Mouse (Mus musculus): ENCODE results near the gene Gm12789. TPM values are rescaled to one million over a fixed set of nuclear protein-coding genes. Genes with fewer than 3 reads are reported as not detected.
"Not testable (repeated sequence)": the region's sequence is repeated elsewhere in the genome, so short reads cannot be mapped to it uniquely, and the experiment has no call there.

The Gm12789 gene
- polyA plus RNA-seq (2012; rRNA removed) = not detected in 2 replicates

DNA sequence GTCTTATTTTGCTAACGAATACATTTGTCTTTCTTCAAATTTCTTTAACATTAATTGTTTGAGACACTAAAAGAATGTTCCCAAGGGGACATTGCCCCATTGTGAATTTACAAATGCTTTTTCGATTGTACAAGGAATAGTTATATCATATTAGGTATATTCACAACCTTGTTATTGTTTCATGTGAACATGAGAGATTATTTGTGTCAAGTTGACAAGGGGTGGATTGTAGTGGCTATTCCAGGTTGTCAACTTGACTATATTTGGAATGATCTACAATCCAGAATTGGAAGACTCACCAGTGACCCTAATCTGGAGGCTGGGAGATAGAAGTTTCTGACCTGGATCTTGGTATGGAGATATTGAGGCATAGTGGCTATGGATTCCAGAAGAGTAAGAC, at the start of gene Gm12789:
Gm12789 (plus strand) TSS at position 301 of the 400 bp plus-strand sequence.
- not testable (repeated sequence) for H3K36me3 ChIP-seq (ENCODE audit: control insufficient read depth, insufficient read depth, low read length); H3K27ac ChIP-seq (ENCODE audit: insufficient read depth, low read length); H3K4me1 ChIP-seq (ENCODE audit: control insufficient read depth, insufficient read depth, insufficient read length); DNase-seq (ENCODE audit: low read depth in 1 of 2, low spot score in 2 of 2); H3K27me3 ChIP-seq (ENCODE audit: control insufficient read depth, insufficient read depth, low read length); H3K4me3 ChIP-seq (ENCODE audit: extremely low read depth, insufficient read depth, insufficient read length)
- 89% methylated on average over 2 of the region's 2 CpGs for WGBS

DNA sequence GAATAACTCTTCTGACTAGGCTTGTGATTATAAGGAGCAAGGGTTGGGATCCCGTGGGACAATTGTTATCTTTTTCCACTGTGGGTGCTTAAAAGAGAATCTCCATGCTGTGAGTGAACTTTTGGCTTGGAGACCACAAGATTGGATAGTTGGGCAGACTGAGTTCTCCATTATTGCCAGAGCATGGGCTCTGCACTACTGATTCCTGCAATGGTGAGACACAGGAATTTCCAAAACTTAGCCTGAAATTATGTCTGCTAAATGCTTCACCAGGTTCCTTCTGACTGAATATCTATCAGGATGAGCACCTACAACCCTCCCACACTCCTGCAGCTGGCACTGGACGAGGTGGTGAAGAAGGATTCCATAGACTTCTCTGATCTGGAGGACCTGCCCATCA, 46.3 kb upstream of the Gm12789 start, which contains the start of gene Gm12794:
Gm12794 (plus strand) TSS at position 301 of the 400 bp plus-strand sequence.
- H3K4me1 ChIP-seq (ENCODE audit: control insufficient read depth, insufficient read depth, insufficient read length); H3K36me3 ChIP-seq (ENCODE audit: control insufficient read depth, insufficient read depth, low read length); DNase-seq (ENCODE audit: low read depth in 1 of 2, low spot score in 2 of 2); H3K27me3 ChIP-seq (ENCODE audit: control insufficient read depth, insufficient read depth, low read length); H3K4me3 ChIP-seq (ENCODE audit: extremely low read depth, insufficient read depth, insufficient read length); H3K27ac ChIP-seq (ENCODE audit: insufficient read depth, low read length): not testable (repeated sequence)
- 67% methylated on average over 2 of the region's 2 CpGs for WGBS

DNA sequence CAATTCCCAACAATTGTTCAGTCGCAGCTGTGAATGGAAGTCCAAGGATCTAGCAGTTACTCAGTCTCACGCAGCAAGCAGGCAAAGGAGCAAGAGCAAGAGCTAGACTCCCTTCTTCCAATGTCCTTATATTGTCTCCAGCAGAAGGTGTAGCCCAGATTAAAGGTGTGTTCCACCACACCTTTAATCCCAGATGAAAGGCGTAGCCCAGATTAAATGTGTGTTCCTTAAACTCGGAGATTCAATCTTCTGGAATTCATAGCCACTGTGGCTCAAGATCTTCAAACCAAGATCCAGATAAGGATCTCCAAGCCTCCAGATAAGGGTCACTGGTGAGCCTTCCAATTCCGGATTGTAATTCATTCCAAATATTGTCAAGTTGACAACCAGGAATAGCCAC, 5.5 kb upstream of the Gm12789 start, which contains the start of gene Gm12790:
Gm12790 (minus strand) TSS at position 101 of the 400 bp plus-strand sequence.
- not testable (repeated sequence) for DNase-seq (ENCODE audit: low read depth in 1 of 2, low spot score in 2 of 2); H3K27me3 ChIP-seq (ENCODE audit: control insufficient read depth, insufficient read depth, low read length); H3K27ac ChIP-seq (ENCODE audit: insufficient read depth, low read length); H3K4me3 ChIP-seq (ENCODE audit: extremely low read depth, insufficient read depth, insufficient read length); H3K4me1 ChIP-seq (ENCODE audit: control insufficient read depth, insufficient read depth, insufficient read length); H3K36me3 ChIP-seq (ENCODE audit: control insufficient read depth, insufficient read depth, low read length)
- 93% methylated on average over 1 of the region's 5 CpGs for WGBS

DNA sequence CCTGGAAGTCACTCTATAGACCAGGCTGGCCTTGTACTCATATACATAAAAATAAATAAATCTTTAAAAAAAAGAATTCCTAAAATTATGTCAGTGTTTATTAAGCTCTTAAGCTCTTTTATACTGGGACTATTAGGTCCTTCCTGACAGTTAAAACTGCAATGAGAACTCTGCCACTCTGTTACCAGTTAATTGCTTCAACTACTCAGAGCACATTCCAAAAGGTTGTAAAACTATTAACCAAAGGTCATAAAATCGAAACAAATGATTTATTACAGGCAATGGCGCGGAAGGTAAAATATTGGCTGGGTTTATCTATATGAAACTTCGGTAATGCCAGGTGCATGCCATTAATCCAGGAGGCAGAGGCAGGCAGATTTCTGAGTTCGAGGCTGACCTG, 748 bp upstream of the Gm12789 start:
- no peaks in the 10 kb centered on the region for H3K36me3 ChIP-seq (ENCODE audit: control insufficient read depth, insufficient read depth, low read length)
- TF ChIP-seq POLR2A (IDR thresholded peaks at IDR 0.05; ENCODE audit: low read depth, low read length) (no peak), CTCF (IDR thresholded peaks at IDR 0.05; ENCODE audit: extremely low read depth, insufficient read depth, insufficient read length, insufficient replicate concordance) (no peak)
- WGBS = 75% methylated on average over 5 of the region's 5 CpGs
- no peak overlapping the region for H3K27ac ChIP-seq (ENCODE audit: insufficient read depth, low read length)
- no peaks in the 10 kb centered on the region for H3K4me1 ChIP-seq (ENCODE audit: control insufficient read depth, insufficient read depth, insufficient read length)
- no peak for DNase-seq (ENCODE audit: low read depth in 1 of 2, low spot score in 2 of 2)
- H3K27me3 ChIP-seq (ENCODE audit: control insufficient read depth, insufficient read depth, low read length) = no peaks in the 10 kb centered on the region
- H3K4me3 ChIP-seq (ENCODE audit: extremely low read depth, insufficient read depth, insufficient read length) = no peak overlapping the region

DNA sequence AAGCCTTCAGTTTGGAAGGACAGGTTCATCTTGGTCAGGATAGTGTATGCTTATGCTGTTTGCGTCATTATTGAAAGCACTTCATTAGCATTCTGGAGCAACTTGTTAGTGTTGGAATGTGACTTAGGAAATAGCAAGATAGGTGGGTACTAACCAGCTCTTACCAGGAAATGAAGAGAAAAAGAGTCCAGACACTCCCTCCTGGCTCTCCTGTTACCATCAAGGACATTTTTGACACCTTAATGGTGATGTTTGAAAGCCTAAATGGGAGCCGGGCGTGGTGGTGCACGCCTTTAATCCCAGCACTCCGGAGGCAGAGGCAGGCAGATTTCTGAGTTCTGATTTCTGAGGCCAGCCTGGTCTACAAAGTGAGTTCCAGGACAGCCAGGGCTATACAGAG, 11.0 kb downstream of the Gm12789 start:
- WGBS = 82% methylated on average over 5 of the region's 5 CpGs
- H3K27me3 ChIP-seq (ENCODE audit: control insufficient read depth, insufficient read depth, low read length) = no peaks in the 10 kb centered on the region
- no peak for TF ChIP-seq POLR2A (IDR thresholded peaks at IDR 0.05; ENCODE audit: low read depth, low read length)
- TF ChIP-seq CTCF (IDR thresholded peaks at IDR 0.05; ENCODE audit: extremely low read depth, insufficient read depth, insufficient read length, insufficient replicate concordance) = no peak
- H3K36me3 ChIP-seq (ENCODE audit: control insufficient read depth, insufficient read depth, low read length) = no peaks in the 10 kb centered on the region
- H3K27ac ChIP-seq (ENCODE audit: insufficient read depth, low read length) = no peak overlapping the region
- no peaks in the 10 kb centered on the region for H3K4me1 ChIP-seq (ENCODE audit: control insufficient read depth, insufficient read depth, insufficient read length)
- DNase-seq (ENCODE audit: low read depth in 1 of 2, low spot score in 2 of 2) = no peak
- no peak overlapping the region for H3K4me3 ChIP-seq (ENCODE audit: extremely low read depth, insufficient read depth, insufficient read length)

DNA sequence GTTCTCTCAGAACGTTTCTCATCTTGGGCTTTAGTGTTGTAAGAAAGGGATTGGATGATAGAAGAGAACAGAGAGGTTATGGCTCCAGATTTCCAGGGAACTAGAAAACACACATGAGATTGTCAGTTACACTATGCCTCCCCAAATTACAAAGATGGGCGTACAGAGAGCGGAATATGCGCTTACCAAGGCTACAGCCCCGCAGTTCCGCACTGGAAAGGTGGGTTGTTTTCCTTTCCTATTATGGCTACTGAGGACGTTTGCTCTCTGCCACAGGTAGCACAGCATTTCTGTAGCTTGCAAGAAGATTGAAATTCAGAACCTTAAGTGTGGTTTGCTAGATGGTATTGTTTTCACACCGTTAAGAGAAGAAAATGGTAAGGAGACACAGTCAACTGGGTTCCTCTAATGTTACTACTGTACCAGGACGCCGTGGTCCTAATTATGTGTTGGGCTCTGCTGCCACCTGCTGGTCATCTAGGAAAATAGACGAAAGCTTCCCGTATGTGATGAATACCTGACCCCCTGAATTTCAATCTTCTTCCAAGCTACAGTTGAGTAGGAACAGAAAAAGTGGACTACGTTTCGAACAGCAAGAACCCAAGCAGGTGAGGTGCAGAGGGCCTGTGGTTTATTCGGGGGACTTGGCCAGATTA, 12.0 kb downstream of the Gm12789 start:
- H3K36me3 ChIP-seq (ENCODE audit: control insufficient read depth, insufficient read depth, low read length) = no peaks in the 10 kb centered on the region
- H3K4me3 ChIP-seq (ENCODE audit: extremely low read depth, insufficient read depth, insufficient read length) = no peak overlapping the region
- H3K27me3 ChIP-seq (ENCODE audit: control insufficient read depth, insufficient read depth, low read length) = no peaks in the 10 kb centered on the region
- no peak overlapping the region for H3K27ac ChIP-seq (ENCODE audit: insufficient read depth, low read length)
- DNase-seq (ENCODE audit: low read depth in 1 of 2, low spot score in 2 of 2) = peak in 1 of 2 experiments; percentile 25
- H3K4me1 ChIP-seq (ENCODE audit: control insufficient read depth, insufficient read depth, insufficient read length) = no peaks in the 10 kb centered on the region
- TF ChIP-seq POLR2A (IDR thresholded peaks at IDR 0.05; ENCODE audit: low read depth, low read length) (no peak), CTCF (IDR thresholded peaks at IDR 0.05; ENCODE audit: extremely low read depth, insufficient read depth, insufficient read length, insufficient replicate concordance) (peak; percentile 30; the same call in 1 of the 2 replicates)
- WGBS = 39% methylated on average over 15 of the region's 15 CpGs

DNA sequence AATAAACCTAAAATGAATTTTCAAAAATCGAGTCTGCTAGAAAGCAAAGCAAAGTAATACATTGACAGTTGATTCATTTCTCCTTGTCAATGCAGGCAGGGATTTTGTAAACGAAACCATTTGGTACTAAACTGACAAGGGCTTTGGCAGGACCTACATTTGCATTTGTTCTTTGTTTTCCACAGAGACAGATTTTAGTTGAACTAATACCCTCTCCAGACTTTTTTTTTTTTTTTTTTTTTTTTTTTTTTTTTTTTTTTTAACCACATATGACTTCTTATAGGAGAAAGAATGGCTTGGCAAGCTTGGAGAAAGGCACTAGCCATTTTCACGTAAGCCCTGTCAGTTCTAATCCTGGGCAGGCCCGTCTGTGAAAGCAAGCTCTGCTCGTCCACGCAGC, 40.2 kb downstream of the Gm12789 start:
- Histone ChIP-seq H3K27me3 (ENCODE audit: control insufficient read depth, insufficient read depth, low read length) (no peaks in the 10 kb centered on the region), H3K36me3 (ENCODE audit: control insufficient read depth, insufficient read depth, low read length) (no peaks in the 10 kb centered on the region), H3K27ac (ENCODE audit: insufficient read depth, low read length) (no peak overlapping the region), H3K4me3 (ENCODE audit: extremely low read depth, insufficient read depth, insufficient read length) (no peak overlapping the region), H3K4me1 (ENCODE audit: control insufficient read depth, insufficient read depth, insufficient read length) (no peaks in the 10 kb centered on the region)
- no peak for TF ChIP-seq POLR2A (IDR thresholded peaks at IDR 0.05; ENCODE audit: low read depth, low read length)
- TF ChIP-seq CTCF (IDR thresholded peaks at IDR 0.05; ENCODE audit: extremely low read depth, insufficient read depth, insufficient read length, insufficient replicate concordance) = no peak
- WGBS = 89% methylated on average over 6 of the region's 6 CpGs
- DNase-seq (ENCODE audit: low read depth in 1 of 2, low spot score in 2 of 2) = no peak

Other genes with a start within 250 kb of the Gm12789 start
- gene B020004J07Rik, start 142.6 kb upstream of the Gm12789 start, polyA plus RNA-seq (2012; rRNA removed) = not detected in 2 replicates
- gene C130073F10Rik, start 92.8 kb upstream of the Gm12789 start, polyA plus RNA-seq (2012; rRNA removed) = not detected in 2 replicates
- gene Gm12800, start 77.5 kb upstream of the Gm12789 start, polyA plus RNA-seq (2012; rRNA removed) = not detected in 2 replicates
- not detected in 2 replicates for gene Gm12794, start 46.2 kb upstream of the Gm12789 start, polyA plus RNA-seq (2012; rRNA removed)
- gene Gm12790, start 5.6 kb upstream of the Gm12789 start, polyA plus RNA-seq (2012; rRNA removed) = not detected in 2 replicates
- gene Pde4b, start 100.9 kb downstream of the Gm12789 start, polyA plus RNA-seq (2012; rRNA removed) = 14.3 and 17.3 TPM in 2 replicates

Measured in spleen, adult 2 months (tissue).